Comparison of ENCODE assay signal across 17 mouse cellular contexts in the genomic region with DNA sequence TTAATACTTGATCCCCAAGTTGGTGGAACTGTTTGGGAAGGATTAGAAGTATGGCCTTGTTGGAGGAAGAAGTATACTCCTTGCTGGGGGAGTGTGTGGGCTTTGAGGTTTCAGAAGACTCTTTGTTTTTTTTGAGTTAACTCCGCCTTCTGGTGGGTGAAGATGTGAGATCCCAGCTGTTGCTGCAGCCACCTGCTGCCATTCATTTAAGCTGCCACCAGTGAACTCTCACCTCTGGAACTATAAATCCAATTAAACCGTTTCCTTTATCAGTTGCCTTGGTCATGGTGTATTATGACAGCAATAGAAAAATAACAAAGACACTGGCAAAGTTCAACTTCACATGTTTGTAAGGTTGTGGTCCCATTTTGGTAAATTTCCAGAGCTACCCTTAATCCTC. TPM values are rescaled to one million over a fixed set of nuclear protein-coding genes. Genes with fewer than 3 reads are reported as not detected.
"Had no signal": no experiment of that assay in that cellular context is flagged by ENCODE, and none has a peak within 500 bp of the region (broad histone marks: within the 10 kb centered on the region; RNA-seq: fewer than 3 reads in every experiment).

No protein-coding gene starts in this region.

- H3K4me2 ChIP-seq: liver, embryonic 13.5 days; lung, embryonic 14.5 days; neural tube, embryonic 13.5 days had no signal

- H3K27me3 ChIP-seq: liver, embryonic 13.5 days; neural tube, embryonic 13.5 days had no signal

- H3K36me3 ChIP-seq: liver, embryonic 13.5 days; midbrain, embryonic 10.5 days; neural tube, embryonic 13.5 days had no signal

- DNase-seq: kidney, adult 2 months; kidney, postnatal 25 days; layer of hippocampus, adult 9-11 months; layer of hippocampus, postnatal 36 days; liver, embryonic 13.5 days; lung, embryonic 14.5 days; midbrain, embryonic 14.5 days; retina, postnatal 1 day; right cerebral cortex, postnatal 25 days; thymus, adult 18-20 months; thymus, postnatal 14 days; thymus, postnatal 4 days had no signal

- H3K4me3 ChIP-seq: layer of hippocampus, adult 2 months; left cerebral cortex, adult 2 months; liver, embryonic 13.5 days; midbrain, embryonic 10.5 days; neural tube, embryonic 13.5 days had no signal

RNA-seq across cellular contexts. Expression of a gene that starts 46.6 kb away (rescaled TPM):
- total RNA-seq: neutrophil, adult 5-6 weeks had no signal
